Mouse (Mus musculus) embryonic facial prominence, embryonic 14.5 days (tissue): ENCODE measurements at regions not wholly inside any gene's neighbourhood (a gene's known extent, or its start where the extent isn't known, plus 50 kb on each side); places are given as distances from the start of the nearest gene placed in this dataset.

ENCODE experiments used
- ATAC-seq: fragments of 200-750 bp; cut with Nextera tagmentation; 2 replicates; pipeline ENCODE4 v1.8.0; 2017; ENCODE audit warnings: low read depth, moderate number of reproducible peaks, moderate TSS enrichment
- DNase-seq: peaks from one replicate; pipeline ENCODE4 v3.0.0-alpha.2; 2015; ENCODE audit warnings: low spot score
- H3K27ac ChIP-seq: fragments of 300-500 bp; sonication (generic); replicated peaks from 2 replicates; pipeline ENCODE4 v1.5.1; 2014; ENCODE audit warnings: low read depth, mild to moderate bottlenecking, low read length, moderate library complexity
- H3K27me3 ChIP-seq: fragments of 300-500 bp; sonication (generic); replicated peaks from 2 replicates; pipeline ENCODE4 v1.6.1; 2014; ENCODE audit warnings: low read length; ENCODE audit not compliant: control insufficient read depth, insufficient read depth
- H3K36me3 ChIP-seq: fragments of 300-500 bp; sonication (generic); 2 replicates; pipeline ENCODE4 v1.6.1; 2014; ENCODE audit warnings: low read length, mixed read lengths; ENCODE audit not compliant: control insufficient read depth, insufficient read depth
- H3K4me1 ChIP-seq: fragments of 300-500 bp; sonication (generic); 2 replicates; pipeline ENCODE4 v1.6.1; 2014; ENCODE audit warnings: antibody characterized with exemption, low read length; ENCODE audit not compliant: control insufficient read depth, insufficient read depth
- H3K4me2 ChIP-seq: fragments of 300-500 bp; sonication (generic); 2 replicates; pipeline ENCODE4 v1.6.1; 2014; ENCODE audit warnings: low read depth, mild to moderate bottlenecking, low read length, moderate library complexity, mixed read lengths
- H3K4me3 ChIP-seq: fragments of 300-500 bp; sonication (generic); 2 replicates; pipeline ENCODE4 v1.5.1; 2014; ENCODE audit warnings: low read depth, mild to moderate bottlenecking, low read length
- H3K9ac ChIP-seq: fragments of 300-500 bp; sonication (generic); 2 replicates; pipeline ENCODE4 v1.6.1; 2014; ENCODE audit warnings: low read depth, mild to moderate bottlenecking, low read length, moderate library complexity, mixed read lengths
- H3K9me3 ChIP-seq: fragments of 300-500 bp; sonication (generic); 2 replicates; pipeline ENCODE4 v1.6.1; 2016; ENCODE audit warnings: low read length; ENCODE audit not compliant: control insufficient read depth
- whole genome bisulfite sequencing: fragments of 180-500 bp; shearing (Covaris S2); extraction: QIAGEN DNeasy Blood & Tissue Kit; methylation state at CpG from one replicate; pipeline ENCODE4 v1.1.7; 2014; 5-methylcytosine and 5-hydroxymethylcytosine counted together

- DNase-seq (no peak), ATAC-seq (no peak)
- no peak overlapping the region for H3K27ac ChIP-seq
- no peak overlapping the region for H3K4me2 ChIP-seq
- WGBS, result 34% methylated on average over 3 of the region's 3 CpGs
- no peak overlapping the region for H3K9ac ChIP-seq
- no peaks in the 10 kb centered on the region for H3K4me1 ChIP-seq
- no peak overlapping the region for H3K4me3 ChIP-seq
- no peaks in the 10 kb centered on the region for H3K36me3 ChIP-seq
- H3K27me3 ChIP-seq, result no peaks in the 10 kb centered on the region
- no peaks in the 10 kb centered on the region for H3K9me3 ChIP-seq
Measured at GRCm38 (mm10) chr10:31034782-31035181, 192.2 kb upstream of the Hey2 start.

GRCm38 (mm10) chr10:31030676-31031075 lies 188.1 kb upstream of the Hey2 start:
- Histone ChIP-seq H3K4me3 (no peak overlapping the region), H3K4me2 (no peak overlapping the region), H3K4me1 (no peaks in the 10 kb centered on the region), H3K27ac (no peak overlapping the region), H3K27me3 (no peaks in the 10 kb centered on the region), H3K36me3 (no peaks in the 10 kb centered on the region), H3K9me3 (no peaks in the 10 kb centered on the region), H3K9ac (no peak overlapping the region)
- ATAC-seq (no peak), DNase-seq (no peak)
- 68% methylated on average over 2 of the region's 2 CpGs for WGBS

GRCm38 (mm10) chr10:31026440-31026839 lies 183.8 kb upstream of the Hey2 start:
- H3K4me3 ChIP-seq, result no peak overlapping the region
- H3K36me3 ChIP-seq, result no peaks in the 10 kb centered on the region
- no peaks in the 10 kb centered on the region for H3K27me3 ChIP-seq
- ATAC-seq (no peak), DNase-seq (no peak)
- no peak overlapping the region for H3K9ac ChIP-seq
- no peak overlapping the region for H3K4me2 ChIP-seq
- no peaks in the 10 kb centered on the region for H3K9me3 ChIP-seq
- no peak overlapping the region for H3K27ac ChIP-seq
- 61% methylated on average over 1 of the region's 1 CpGs for WGBS
- no peaks in the 10 kb centered on the region for H3K4me1 ChIP-seq

- no peaks in the 10 kb centered on the region for H3K36me3 ChIP-seq
- DNase-seq (no peak), ATAC-seq (no peak)
- 82% methylated on average over 18 of the region's 18 CpGs for WGBS
- no peak overlapping the region for H3K4me2 ChIP-seq
- no peak overlapping the region for H3K27ac ChIP-seq
- no peaks in the 10 kb centered on the region for H3K4me1 ChIP-seq
- H3K4me3 ChIP-seq, result no peak overlapping the region
- no peak overlapping the region for H3K9ac ChIP-seq
- H3K9me3 ChIP-seq, result no peaks in the 10 kb centered on the region
- no peaks in the 10 kb centered on the region for H3K27me3 ChIP-seq
Measured at GRCm38 (mm10) chr10:31012669-31013358, 170.2 kb upstream of the Hey2 start.

- no peaks in the 10 kb centered on the region for H3K9me3 ChIP-seq
- 58% methylated on average over 1 of the region's 1 CpGs for WGBS
- no peak overlapping the region for H3K9ac ChIP-seq
- H3K4me2 ChIP-seq, result no peak overlapping the region
- DNase-seq (no peak), ATAC-seq (no peak)
- H3K4me3 ChIP-seq, result no peak overlapping the region
- H3K4me1 ChIP-seq, result no peaks in the 10 kb centered on the region
- no peaks in the 10 kb centered on the region for H3K27me3 ChIP-seq
- no peak overlapping the region for H3K27ac ChIP-seq
- no peaks in the 10 kb centered on the region for H3K36me3 ChIP-seq
Measured at GRCm38 (mm10) chr10:31009955-31010254, 167.3 kb upstream of the Hey2 start.

- H3K36me3 ChIP-seq, result no peaks in the 10 kb centered on the region
- H3K27ac ChIP-seq, result no peak overlapping the region
- no peak overlapping the region for H3K4me2 ChIP-seq
- no peak for ATAC-seq
- no peak overlapping the region for H3K4me3 ChIP-seq
- H3K27me3 ChIP-seq, result no peaks in the 10 kb centered on the region
- H3K9ac ChIP-seq, result no peak overlapping the region
- DNase-seq, result no peak
- no peaks in the 10 kb centered on the region for H3K4me1 ChIP-seq
- no peaks in the 10 kb centered on the region for H3K9me3 ChIP-seq
- 68% methylated on average over 5 of the region's 5 CpGs for WGBS
Measured at GRCm38 (mm10) chr10:31009128-31009954, 166.7 kb upstream of the Hey2 start.

- H3K27me3 ChIP-seq, result no peaks in the 10 kb centered on the region
- no peaks in the 10 kb centered on the region for H3K9me3 ChIP-seq
- DNase-seq (no peak), ATAC-seq (no peak)
- no peaks in the 10 kb centered on the region for H3K4me1 ChIP-seq
- H3K36me3 ChIP-seq, result no peaks in the 10 kb centered on the region
- no peak overlapping the region for H3K4me3 ChIP-seq
- no peak overlapping the region for H3K27ac ChIP-seq
- WGBS, result 65% methylated on average over 12 of the region's 12 CpGs
- H3K9ac ChIP-seq, result no peak overlapping the region
- no peak overlapping the region for H3K4me2 ChIP-seq
Measured at GRCm38 (mm10) chr10:30998163-30998944, 155.8 kb upstream of the Hey2 start.

- H3K27me3 ChIP-seq, result no peaks in the 10 kb centered on the region
- WGBS, result 58% methylated on average over 3 of the region's 3 CpGs
- H3K27ac ChIP-seq, result no peak overlapping the region
- no peak overlapping the region for H3K9ac ChIP-seq
- no peaks in the 10 kb centered on the region for H3K9me3 ChIP-seq
- DNase-seq (no peak), ATAC-seq (no peak)
- no peak overlapping the region for H3K4me3 ChIP-seq
- H3K4me2 ChIP-seq, result no peak overlapping the region
- H3K4me1 ChIP-seq, result no peaks in the 10 kb centered on the region
- no peaks in the 10 kb centered on the region for H3K36me3 ChIP-seq
Measured at GRCm38 (mm10) chr10:30992167-30992566, 149.6 kb upstream of the Hey2 start.
